Mouse (Mus musculus): Measurements from ENCODE around the gene Npepps. TPM values are rescaled to one million over a fixed set of nuclear protein-coding genes. Genes with fewer than 3 reads are reported as not detected.
A peak's percentile ranks its signal among the peaks of the same experiment; 100 is the strongest.
"Not testable (repeated sequence)": the region's sequence is repeated elsewhere in the genome, so short reads cannot be mapped to it uniquely, and the experiment has no call there.

Gene Npepps
- polyA plus RNA-seq, 1 experiment from 2014 or later = 70.5 TPM

- no peak overlapping the region for H3K27ac ChIP-seq
- H3K27me3 ChIP-seq (ENCODE audit: low read depth, poor library complexity, severe bottlenecking) = no peaks in the 10 kb centered on the region
- H3K4me3 ChIP-seq = no peak overlapping the region
- H3K36me3 ChIP-seq = no peaks in the 10 kb centered on the region
- 78% methylated on average over 9 of the region's 9 CpGs for WGBS
- no peaks in the 10 kb centered on the region for H3K9me3 ChIP-seq (replicated peaks)
- no peaks in the 10 kb centered on the region for H3K4me1 ChIP-seq
- no peak for DNase-seq (ENCODE audit: low spot score)
Observed at GRCm38 (mm10) chr11:97285852-97286775, 5.7 kb upstream of the Npepps start.

- H3K36me3 ChIP-seq = no peaks in the 10 kb centered on the region
- WGBS = 81% methylated on average over 4 of the region's 4 CpGs
- no peak overlapping the region for H3K4me3 ChIP-seq
- no peak for DNase-seq (ENCODE audit: low spot score)
- H3K9me3 ChIP-seq (replicated peaks) = no peaks in the 10 kb centered on the region
- no peaks in the 10 kb centered on the region for H3K27me3 ChIP-seq (ENCODE audit: low read depth, poor library complexity, severe bottlenecking)
- peaks cover 8% of the 10 kb centered on the region for H3K4me1 ChIP-seq
- no peak overlapping the region for H3K27ac ChIP-seq
Observed at GRCm38 (mm10) chr11:97284854-97285253, 4.4 kb upstream of the Npepps start.

- WGBS = 84% methylated on average over 6 of the region's 6 CpGs
- H3K9me3 ChIP-seq (replicated peaks) = no peaks in the 10 kb centered on the region
- no peaks in the 10 kb centered on the region for H3K36me3 ChIP-seq
- H3K4me3 ChIP-seq = no peak overlapping the region
- no peak overlapping the region for H3K27ac ChIP-seq
- no peak for DNase-seq (ENCODE audit: low spot score)
- peaks cover 27% of the 10 kb centered on the region for H3K4me1 ChIP-seq
- H3K27me3 ChIP-seq (ENCODE audit: low read depth, poor library complexity, severe bottlenecking) = no peaks in the 10 kb centered on the region
Observed at GRCm38 (mm10) chr11:97282179-97282578, 1.7 kb upstream of the Npepps start.

- peak; percentile 79 for DNase-seq (ENCODE audit: low spot score)
- peak overlapping the region; percentile 100 for H3K4me3 ChIP-seq
- no peaks in the 10 kb centered on the region for H3K9me3 ChIP-seq (replicated peaks)
- no peaks in the 10 kb centered on the region for H3K27me3 ChIP-seq (ENCODE audit: low read depth, poor library complexity, severe bottlenecking)
- H3K4me1 ChIP-seq = peaks cover 27% of the 10 kb centered on the region
- 0 out of 2 replicates have a peak, but pooled peaks cover 3% of the 10 kb centered on the region for H3K36me3 ChIP-seq
- under 1% methylated on average over 62 of the region's 64 CpGs for WGBS
- peak overlapping the region; percentile 98 for H3K27ac ChIP-seq
Observed at GRCm38 (mm10) chr11:97279405-97280215, 828 bp downstream of the Npepps start.

GRCm38 (mm10) chr11:97279040-97279404 lies 1.4 kb downstream of the Npepps start:
- 0 out of 2 replicates have a peak, but pooled peaks cover 6% of the 10 kb centered on the region for H3K36me3 ChIP-seq
- H3K27ac ChIP-seq = peak overlapping the region; percentile 98; the same call in 1 of the 2 replicates
- 38% methylated on average over 11 of the region's 11 CpGs for WGBS
- H3K4me3 ChIP-seq = peak overlapping the region; percentile 100
- peaks cover 27% of the 10 kb centered on the region for H3K4me1 ChIP-seq
- DNase-seq (ENCODE audit: low spot score) = no peak
- no peaks in the 10 kb centered on the region for H3K9me3 ChIP-seq (replicated peaks)
- no peaks in the 10 kb centered on the region for H3K27me3 ChIP-seq (ENCODE audit: low read depth, poor library complexity, severe bottlenecking)

GRCm38 (mm10) chr11:97278456-97278855 lies 2.0 kb downstream of the Npepps start:
- no peak for DNase-seq (ENCODE audit: low spot score)
- no peak overlapping the region for H3K27ac ChIP-seq
- WGBS = 79% methylated on average over 6 of the region's 6 CpGs
- no peaks in the 10 kb centered on the region for H3K27me3 ChIP-seq (ENCODE audit: low read depth, poor library complexity, severe bottlenecking)
- H3K9me3 ChIP-seq (replicated peaks) = no peaks in the 10 kb centered on the region
- H3K4me1 ChIP-seq = peaks cover 27% of the 10 kb centered on the region
- H3K36me3 ChIP-seq = 0 out of 2 replicates have a peak, but pooled peaks cover 6% of the 10 kb centered on the region
- H3K4me3 ChIP-seq = peak overlapping the region; percentile 100

- no peak for DNase-seq (ENCODE audit: low spot score)
- Histone ChIP-seq H3K27ac (no peak overlapping the region), H3K4me1 (peaks cover 27% of the 10 kb centered on the region), H3K36me3 (0 out of 2 replicates have a peak, but pooled peaks cover 9% of the 10 kb centered on the region), H3K9me3 (replicated peaks) (no peaks in the 10 kb centered on the region), H3K27me3 (ENCODE audit: low read depth, poor library complexity, severe bottlenecking) (no peaks in the 10 kb centered on the region), H3K4me3 (no peak overlapping the region)
- 91% methylated on average over 5 of the region's 5 CpGs for WGBS
Observed at GRCm38 (mm10) chr11:97277166-97277565, 3.3 kb downstream of the Npepps start.

- DNase-seq (ENCODE audit: low spot score) = no peak
- Histone ChIP-seq H3K4me1 (peaks cover 27% of the 10 kb centered on the region), H3K27me3 (ENCODE audit: low read depth, poor library complexity, severe bottlenecking) (no peaks in the 10 kb centered on the region), H3K27ac (no peak overlapping the region), H3K36me3 (0 out of 2 replicates have a peak, but pooled peaks cover 9% of the 10 kb centered on the region), H3K4me3 (no peak overlapping the region), H3K9me3 (replicated peaks) (no peaks in the 10 kb centered on the region)
- 87% methylated on average over 1 of the region's 1 CpGs for WGBS
Observed at GRCm38 (mm10) chr11:97276019-97276418, 4.4 kb downstream of the Npepps start.

GRCm38 (mm10) chr11:97275349-97275748 lies 5.1 kb downstream of the Npepps start:
- Histone ChIP-seq H3K36me3 (0 out of 2 replicates have a peak, but pooled peaks cover 9% of the 10 kb centered on the region), H3K4me3 (no peak overlapping the region), H3K27me3 (ENCODE audit: low read depth, poor library complexity, severe bottlenecking) (no peaks in the 10 kb centered on the region), H3K27ac (no peak overlapping the region), H3K9me3 (replicated peaks) (no peaks in the 10 kb centered on the region), H3K4me1 (peaks cover 22% of the 10 kb centered on the region)
- no peak for DNase-seq (ENCODE audit: low spot score)
- 94% methylated on average over 2 of the region's 2 CpGs for WGBS

- WGBS = 93% methylated on average over 6 of the region's 6 CpGs
- not testable (repeated sequence) for H3K4me3 ChIP-seq; H3K36me3 ChIP-seq; H3K27ac ChIP-seq; H3K9me3 ChIP-seq (replicated peaks); DNase-seq (ENCODE audit: low spot score); H3K27me3 ChIP-seq (ENCODE audit: low read depth, poor library complexity, severe bottlenecking)
- peaks cover 20% of the 10 kb centered on the region for H3K4me1 ChIP-seq
Observed at GRCm38 (mm10) chr11:97274947-97275346, 5.5 kb downstream of the Npepps start.

- no peak overlapping the region for H3K4me3 ChIP-seq
- H3K9me3 ChIP-seq (replicated peaks) = no peaks in the 10 kb centered on the region
- no peaks in the 10 kb centered on the region for H3K27me3 ChIP-seq (ENCODE audit: low read depth, poor library complexity, severe bottlenecking)
- no peak for DNase-seq (ENCODE audit: low spot score)
- WGBS = 85% methylated on average over 5 of the region's 5 CpGs
- no peak overlapping the region for H3K27ac ChIP-seq
- H3K4me1 ChIP-seq = peaks cover 7% of the 10 kb centered on the region
- H3K36me3 ChIP-seq = 0 out of 2 replicates have a peak, but pooled peaks cover 9% of the 10 kb centered on the region
Observed at GRCm38 (mm10) chr11:97273613-97274012, 6.8 kb downstream of the Npepps start.

- Histone ChIP-seq H3K4me1 (no peaks in the 10 kb centered on the region; the same call in 1 of the 2 replicates), H3K4me3 (no peak overlapping the region), H3K9me3 (replicated peaks) (no peaks in the 10 kb centered on the region), H3K27ac (no peak overlapping the region), H3K27me3 (ENCODE audit: low read depth, poor library complexity, severe bottlenecking) (no peaks in the 10 kb centered on the region), H3K36me3 (0 out of 2 replicates have a peak, but pooled peaks cover 9% of the 10 kb centered on the region)
- 97% methylated on average over 4 of the region's 4 CpGs for WGBS
- no peak for DNase-seq (ENCODE audit: low spot score)
Observed at GRCm38 (mm10) chr11:97272835-97273234, 7.6 kb downstream of the Npepps start.

GRCm38 (mm10) chr11:97270004-97270403 lies 10.4 kb downstream of the Npepps start:
- 74% methylated on average over 2 of the region's 2 CpGs for WGBS

More at GRCm38 (mm10) chr11:97270004-97270403, 10.4 kb downstream of the Npepps start:
- not testable (repeated sequence) for DNase-seq (ENCODE audit: low spot score); H3K4me3 ChIP-seq; H3K4me1 ChIP-seq; H3K27me3 ChIP-seq (ENCODE audit: low read depth, poor library complexity, severe bottlenecking); H3K9me3 ChIP-seq (replicated peaks); H3K27ac ChIP-seq
- peaks cover 29% of the 10 kb centered on the region for H3K36me3 ChIP-seq
